Mouse (Mus musculus) heart, embryonic 11.5 days (tissue): ENCODE results near the gene Wwc2. TPM values are rescaled to one million over a fixed set of nuclear protein-coding genes. Genes with fewer than 3 reads are reported as not detected.

Experiments used
- ATAC-seq: fragments of 200-750 bp; cut with Nextera tagmentation; replicated peaks from 2 replicates; pipeline ENCODE4 v1.8.0; 2017; ENCODE audit warnings: moderate library complexity; ENCODE audit not compliant: insufficient number of reproducible peaks, low FRiP score, low TSS enrichment
- H3K27ac ChIP-seq: fragments of 300-500 bp; sonication (generic); 2 replicates; pipeline ENCODE4 v1.5.1; 2014; ENCODE audit warnings: mild to moderate bottlenecking, low read depth, low read length
- H3K27me3 ChIP-seq: fragments of 300-500 bp; sonication (generic); 2 replicates; pipeline ENCODE4 v1.6.1; 2014; ENCODE audit warnings: mild to moderate bottlenecking, low read length, mixed read lengths; ENCODE audit not compliant: control insufficient read depth, insufficient read depth
- H3K36me3 ChIP-seq: fragments of 300-500 bp; sonication (generic); 2 replicates; pipeline ENCODE4 v1.6.1; 2014; ENCODE audit warnings: mild to moderate bottlenecking, low read length, moderate library complexity, mixed read lengths; ENCODE audit not compliant: control insufficient read depth, insufficient read depth
- H3K4me1 ChIP-seq: fragments of 300-500 bp; sonication (generic); 2 replicates; pipeline ENCODE4 v1.6.1; 2014; ENCODE audit warnings: low read length; ENCODE audit not compliant: control insufficient read depth, insufficient read depth
- H3K4me2 ChIP-seq: fragments of 300-500 bp; sonication (generic); 2 replicates; pipeline ENCODE4 v1.6.1; 2014; ENCODE audit warnings: mild to moderate bottlenecking, moderate library complexity
- H3K4me3 ChIP-seq: fragments of 300-500 bp; sonication (generic); 2 replicates; pipeline ENCODE4 v1.5.1; 2014; ENCODE audit warnings: low read depth, low read length
- H3K9ac ChIP-seq: fragments of 300-500 bp; sonication (generic); 2 replicates; pipeline ENCODE4 v1.6.1; 2014; ENCODE audit warnings: mild to moderate bottlenecking, low read depth, low read length, moderate library complexity
- H3K9me3 ChIP-seq: fragments of 300-500 bp; sonication (generic); replicated peaks from 2 replicates; pipeline ENCODE4 v1.6.1; 2016; ENCODE audit warnings: low read length; ENCODE audit not compliant: control insufficient read depth
- WGBS: fragments of 180-500 bp; shearing (Covaris S2); extraction: QIAGEN DNeasy Blood & Tissue Kit; methylation state at CpG from one replicate; pipeline ENCODE4 v1.1.7; 2014; ENCODE audit not compliant: insufficient replicate concordance; 5-methylcytosine and 5-hydroxymethylcytosine counted together
- polyA plus RNA-seq: library from polyadenylated mRNA; unstranded; fragments of >200 nt; fragmentation: Nextera tagmentation; extraction: Ambion mirVana; gene quantifications from 2 replicates; pipeline ENCODE4 v1.2.1, GENCODE M21; 2014

The Wwc2 gene
- polyA plus RNA-seq, 1 experiment from 2014 or later, result 14.8 TPM

DNA sequence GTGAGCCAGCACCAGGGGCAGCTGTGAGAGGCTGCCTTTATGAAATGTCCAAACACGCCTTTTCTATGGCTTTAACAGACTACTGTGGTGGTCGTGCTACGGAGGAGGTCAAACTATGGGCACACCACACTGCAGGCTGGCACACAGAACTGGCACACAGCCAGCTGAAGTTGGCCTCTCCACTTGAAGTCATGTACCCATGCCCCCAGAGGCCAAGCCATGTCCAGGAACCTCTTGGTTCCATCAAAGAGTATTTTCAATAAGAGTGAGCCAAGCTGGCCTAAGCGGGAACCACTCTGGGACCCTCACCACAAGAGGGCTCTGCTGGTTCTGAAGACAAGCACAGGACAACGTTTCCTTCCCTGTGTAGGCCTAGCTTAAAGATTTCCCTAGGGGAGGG is 49.7 kb downstream of the Wwc2 start:
- Histone ChIP-seq H3K4me1 (peaks cover 15% of the 10 kb centered on the region), H3K36me3 (no peaks in the 10 kb centered on the region), H3K4me3 (no peak overlapping the region), H3K9me3 (no peaks in the 10 kb centered on the region), H3K27ac (peak overlapping the region; percentile 6; the same call in 1 of the 2 replicates), H3K4me2 (no peak overlapping the region), H3K27me3 (no peaks in the 10 kb centered on the region), H3K9ac (no peak overlapping the region)
- no peak for ATAC-seq
- WGBS, result 79% methylated on average over 4 of the region's 5 CpGs

DNA sequence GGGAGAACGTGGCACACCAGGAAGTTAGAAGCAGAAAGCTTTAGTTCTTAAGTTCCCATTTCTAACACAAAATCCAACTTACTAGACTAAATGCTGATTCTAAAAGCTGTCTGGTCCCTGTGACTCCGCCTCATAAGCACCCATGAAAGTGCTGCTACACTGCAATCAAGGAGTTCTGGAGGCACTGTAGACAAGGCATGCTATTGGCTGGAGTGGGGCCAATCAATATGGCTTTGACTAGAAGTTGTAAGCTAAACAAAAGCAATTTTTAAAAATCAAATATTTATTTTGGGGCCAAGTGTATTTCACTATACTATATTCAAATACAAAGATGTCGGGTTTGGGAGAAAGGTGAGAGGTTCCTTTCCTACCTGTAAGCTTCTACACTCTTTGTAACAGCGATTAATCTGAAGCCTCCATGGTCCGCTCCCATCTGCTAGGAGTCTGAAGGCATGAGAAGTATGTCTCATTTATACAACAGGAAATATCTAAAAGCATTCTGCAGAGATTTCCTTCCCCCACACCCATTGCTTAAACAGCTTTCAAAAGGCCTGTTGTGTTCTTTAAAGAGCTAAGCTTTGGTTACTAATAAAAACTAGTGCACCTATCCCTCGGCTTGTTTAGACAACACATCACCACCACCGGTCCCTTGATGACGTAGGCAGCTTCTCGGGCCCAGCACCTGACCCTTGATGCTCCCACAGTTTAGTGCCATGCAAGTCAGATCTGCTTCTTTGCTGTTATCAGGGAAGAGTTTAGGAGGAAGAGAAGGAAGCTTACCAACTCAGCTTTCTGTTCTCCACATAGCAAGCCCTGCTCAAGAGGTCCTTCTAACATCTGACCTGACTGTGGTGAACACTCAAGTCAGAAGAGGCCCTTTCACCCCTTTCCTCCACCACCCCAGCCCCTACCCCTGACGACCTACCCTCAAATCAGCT is 50.5 kb downstream of the Wwc2 start:
- ATAC-seq, result no peak
- WGBS, result 61% methylated on average over 10 of the region's 10 CpGs
- no peak overlapping the region for H3K4me2 ChIP-seq
- H3K27me3 ChIP-seq, result no peaks in the 10 kb centered on the region
- no peaks in the 10 kb centered on the region for H3K9me3 ChIP-seq
- no peaks in the 10 kb centered on the region for H3K36me3 ChIP-seq
- H3K4me3 ChIP-seq, result no peak overlapping the region
- peaks cover 16% of the 10 kb centered on the region for H3K4me1 ChIP-seq
- H3K9ac ChIP-seq, result no peak overlapping the region
- H3K27ac ChIP-seq, result peak overlapping the region; percentile 6

DNA sequence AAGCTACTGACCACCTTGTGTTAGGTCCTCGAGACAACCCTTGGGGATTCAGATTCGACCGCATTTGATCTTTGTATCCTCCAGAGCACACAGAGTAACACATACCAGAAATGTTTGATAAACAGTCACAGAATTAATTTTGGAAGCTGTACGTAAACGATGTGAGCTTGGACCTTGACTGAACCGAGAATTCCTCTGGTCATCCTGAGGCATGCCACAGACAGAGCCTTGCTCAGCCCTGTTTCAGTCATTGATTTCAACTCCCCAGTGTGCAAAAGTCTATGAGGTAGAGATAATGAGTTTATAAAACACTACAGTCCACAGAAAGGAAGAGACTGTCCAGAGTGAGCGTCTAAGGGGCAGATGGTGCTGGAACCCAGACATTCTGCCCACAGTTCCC is 51.5 kb downstream of the Wwc2 start:
- Histone ChIP-seq H3K4me1 (peaks cover 19% of the 10 kb centered on the region), H3K27me3 (no peaks in the 10 kb centered on the region), H3K4me2 (no peak overlapping the region), H3K27ac (0 out of 2 replicates have a peak overlapping the region, but pooled peaks have one; percentile 41), H3K4me3 (no peak overlapping the region), H3K36me3 (no peaks in the 10 kb centered on the region), H3K9ac (no peak overlapping the region), H3K9me3 (no peaks in the 10 kb centered on the region)
- ATAC-seq, result no peak
- 80% methylated on average over 7 of the region's 7 CpGs for WGBS

DNA sequence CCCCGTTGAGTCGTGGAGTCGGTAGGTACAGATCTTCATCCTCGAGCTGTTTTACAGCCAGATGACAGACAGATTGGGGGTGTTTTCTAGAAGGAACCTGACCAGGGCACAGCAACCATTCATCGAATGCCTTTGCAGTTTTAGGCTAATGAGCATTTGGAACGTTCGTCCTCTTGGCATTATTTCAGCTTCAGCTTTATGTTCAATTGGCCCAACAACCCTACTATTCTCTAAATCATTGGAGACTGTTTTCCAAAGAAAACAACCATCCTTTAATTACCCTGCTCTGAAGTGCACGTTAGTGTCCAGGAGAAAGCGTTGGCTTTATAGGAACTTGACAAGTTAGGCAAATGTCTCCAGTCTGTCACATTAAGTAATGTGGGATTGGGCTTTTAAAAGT is 54.3 kb downstream of the Wwc2 start:
- H3K27ac ChIP-seq, result no peak overlapping the region
- H3K4me3 ChIP-seq, result no peak overlapping the region
- no peak overlapping the region for H3K9ac ChIP-seq
- no peaks in the 10 kb centered on the region for H3K36me3 ChIP-seq
- H3K9me3 ChIP-seq, result no peaks in the 10 kb centered on the region
- no peak overlapping the region for H3K4me2 ChIP-seq
- ATAC-seq, result no peak
- H3K27me3 ChIP-seq, result no peaks in the 10 kb centered on the region
- 58% methylated on average over 9 of the region's 9 CpGs for WGBS
- H3K4me1 ChIP-seq, result peaks cover 42% of the 10 kb centered on the region

DNA sequence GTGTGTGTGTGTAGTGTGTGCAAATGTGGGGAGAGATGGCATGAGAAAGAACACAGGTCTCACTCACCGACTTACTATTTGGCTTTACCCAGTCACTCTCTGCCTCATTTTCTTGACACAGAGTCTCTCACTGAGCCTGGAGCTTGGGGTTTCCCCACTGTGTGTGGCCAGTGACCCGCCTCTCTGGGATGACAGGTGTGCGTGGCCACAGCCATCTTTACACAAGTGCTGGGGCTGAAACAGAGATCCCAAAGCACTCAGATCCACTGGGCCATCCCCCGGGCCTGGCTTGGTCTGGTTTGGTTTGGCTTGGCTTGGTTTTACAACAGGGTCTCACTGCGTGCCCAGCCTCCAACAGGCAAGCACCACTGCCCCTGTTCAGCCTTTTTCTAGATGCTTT is 55.3 kb downstream of the Wwc2 start:
- no peak overlapping the region for H3K27ac ChIP-seq
- 76% methylated on average over 5 of the region's 5 CpGs for WGBS
- no peak for ATAC-seq

DNA sequence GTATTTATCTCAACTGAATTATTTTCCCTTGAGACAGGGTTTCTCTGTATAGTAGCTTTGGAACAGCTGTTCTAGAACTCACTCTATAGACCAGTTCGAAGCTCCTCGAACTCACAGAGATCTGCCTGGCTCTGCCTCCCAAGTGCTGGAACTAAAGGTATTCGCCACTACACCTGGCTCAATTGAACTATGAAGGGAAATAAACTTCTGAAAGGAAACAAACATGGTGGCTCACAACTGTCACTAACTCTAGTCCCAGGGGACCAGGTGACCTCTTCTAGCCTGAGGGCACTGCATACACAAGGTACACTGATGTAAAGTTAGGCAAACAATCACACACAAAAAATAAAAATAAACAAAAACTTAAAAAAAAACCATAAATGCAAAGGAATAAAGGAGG is 57.6 kb downstream of the Wwc2 start:
- H3K9ac ChIP-seq, result no peak overlapping the region
- no peaks in the 10 kb centered on the region for H3K9me3 ChIP-seq
- H3K36me3 ChIP-seq, result no peaks in the 10 kb centered on the region
- no peak overlapping the region for H3K4me2 ChIP-seq
- H3K4me3 ChIP-seq, result no peak overlapping the region
- H3K27ac ChIP-seq, result peak overlapping the region; percentile 84
- H3K4me1 ChIP-seq, result peaks cover 38% of the 10 kb centered on the region
- 86% methylated on average over 3 of the region's 3 CpGs for WGBS
- no peaks in the 10 kb centered on the region for H3K27me3 ChIP-seq
- no peak for ATAC-seq

More for the DNA sequence above, 55.3 kb downstream of the Wwc2 start:
- Histone ChIP-seq H3K4me3 (no peak overlapping the region), H3K36me3 (no peaks in the 10 kb centered on the region), H3K4me2 (no peak overlapping the region), H3K9me3 (no peaks in the 10 kb centered on the region), H3K27me3 (no peaks in the 10 kb centered on the region), H3K9ac (no peak overlapping the region), H3K4me1 (peaks cover 43% of the 10 kb centered on the region)

DNA sequence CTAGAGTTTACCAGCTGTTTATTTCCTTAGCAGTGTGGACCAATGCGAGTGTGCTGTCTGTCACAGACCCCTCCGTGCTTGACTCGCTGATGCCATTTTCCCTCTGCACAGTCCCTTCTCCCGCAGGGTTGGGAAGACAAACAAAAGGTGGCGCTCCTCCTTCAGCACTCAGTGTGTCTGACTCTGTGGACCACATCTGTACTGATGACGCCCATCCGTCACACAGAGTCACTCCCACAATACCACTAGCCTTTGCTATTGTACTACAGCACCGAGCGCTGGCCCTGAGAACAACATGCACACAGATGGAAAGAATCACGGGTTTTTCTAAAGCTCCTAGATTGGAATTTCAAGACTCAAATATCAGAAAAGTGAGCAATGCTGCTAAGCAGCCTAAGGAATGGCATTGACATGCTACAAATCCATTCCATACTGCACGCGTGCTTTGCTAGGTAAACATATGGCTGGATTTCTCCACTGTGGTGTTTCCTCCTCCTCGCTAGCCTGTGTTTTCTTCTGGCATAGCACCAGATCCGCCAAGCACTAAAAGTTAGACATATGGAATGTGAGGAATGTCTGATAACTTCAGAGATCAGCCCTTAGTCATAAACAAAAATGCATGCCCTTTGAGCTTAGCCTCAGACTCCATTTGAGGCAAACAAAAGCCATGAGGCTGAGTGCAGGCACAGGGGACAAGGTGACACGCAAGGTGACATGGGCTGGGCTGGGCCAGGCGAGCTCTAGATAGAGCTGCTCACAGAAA is 58.5 kb downstream of the Wwc2 start:
- Histone ChIP-seq H3K27ac (peak overlapping the region; percentile 84), H3K9me3 (no peaks in the 10 kb centered on the region), H3K9ac (0 out of 2 replicates have a peak overlapping the region, but pooled peaks have one; percentile 28), H3K4me1 (peaks cover 38% of the 10 kb centered on the region), H3K4me2 (peak overlapping the region; percentile 49), H3K27me3 (no peaks in the 10 kb centered on the region), H3K4me3 (peak overlapping the region; percentile 1; the same call in 1 of the 2 replicates), H3K36me3 (no peaks in the 10 kb centered on the region)
- WGBS, result 31% methylated on average over 16 of the region's 16 CpGs
- peak; percentile 65 for ATAC-seq

DNA sequence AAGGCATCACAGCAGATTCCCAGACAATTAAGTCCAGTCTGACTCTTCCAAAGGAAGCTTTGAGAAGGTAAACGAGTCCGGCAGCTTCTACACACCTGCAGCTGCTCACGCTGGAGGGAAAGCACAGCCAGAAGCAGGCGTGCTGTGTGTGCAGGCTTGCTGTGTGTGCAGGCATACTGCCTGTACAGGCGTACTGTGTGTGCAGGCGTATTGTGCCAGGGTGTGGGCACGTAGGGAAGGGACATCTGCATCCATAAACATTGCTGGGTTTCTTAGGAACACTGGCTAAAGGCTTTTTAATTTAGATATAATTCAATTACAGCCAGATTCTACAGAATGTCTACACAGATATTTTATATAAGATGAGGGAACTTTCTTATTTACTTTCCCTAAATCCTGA is 59.4 kb downstream of the Wwc2 start:
- no peak for ATAC-seq
- H3K4me3 ChIP-seq, result no peak overlapping the region
- H3K36me3 ChIP-seq, result no peaks in the 10 kb centered on the region
- H3K27ac ChIP-seq, result no peak overlapping the region
- H3K27me3 ChIP-seq, result no peaks in the 10 kb centered on the region
- peaks cover 38% of the 10 kb centered on the region for H3K4me1 ChIP-seq
- H3K4me2 ChIP-seq, result no peak overlapping the region
- no peak overlapping the region for H3K9ac ChIP-seq
- 83% methylated on average over 7 of the region's 7 CpGs for WGBS
- H3K9me3 ChIP-seq, result no peaks in the 10 kb centered on the region
